Mouse (Mus musculus) liver (tissue): ENCODE measurements around the gene Chpf.
A peak's percentile ranks its signal among the peaks of the same experiment; 100 is the strongest.

ENCODE experiments used
- DNase-seq: peaks from one replicate; pipeline ENCODE4 v3.0.0-alpha.2; 2020; ENCODE audit warnings: mixed read lengths

The Chpf gene

GRCm38 (mm10) chr1:75438782-75439181, 40.3 kb downstream of the Chpf start:
- DNase-seq, result no peak

- DNase-seq, result peak; percentile 76
These were observed 43.4 kb downstream of the Chpf start, which contains the start of gene Gmppa for GRCm38 (mm10) chr1:75435475-75436328. Gene Gmppa (plus strand): TSS chr1:75435930.

DNA sequence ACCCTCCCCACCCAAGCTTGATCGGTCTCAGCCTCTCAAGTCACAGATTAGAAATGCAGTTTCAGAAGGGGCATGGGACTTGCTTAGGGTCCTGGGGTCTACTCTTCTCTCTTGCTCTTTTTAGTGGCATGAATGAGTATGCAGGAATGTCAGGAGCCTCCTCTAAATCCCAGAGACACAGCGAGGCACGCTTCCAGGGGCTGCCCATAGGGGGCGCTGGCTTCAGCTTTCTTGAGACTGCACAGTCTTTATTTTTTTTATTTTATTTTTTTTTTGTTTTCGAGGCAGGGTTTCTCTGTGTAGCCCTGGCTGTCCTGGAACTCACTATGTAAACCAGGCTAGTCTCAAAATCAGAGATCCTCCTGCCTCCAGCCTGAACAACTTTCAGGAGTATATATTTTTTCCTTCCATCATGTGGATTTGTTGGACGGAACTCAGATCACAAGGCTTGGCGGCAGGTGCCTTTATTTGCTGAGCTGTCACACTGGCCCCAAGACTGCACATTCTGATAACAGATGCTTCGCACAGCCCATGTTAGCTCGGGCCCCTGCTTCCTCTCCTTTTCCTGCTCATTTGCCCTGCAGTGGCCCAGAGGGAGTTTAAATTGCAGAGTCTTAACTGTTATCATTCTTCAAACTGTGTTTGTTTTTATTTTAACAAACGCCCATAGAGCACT, 53.2 kb downstream of the Chpf start:
- peak; percentile 71 for DNase-seq
